Mouse (Mus musculus) left cerebral cortex, postnatal 25 days (tissue): Measurements from ENCODE around the gene Gm5890. TPM values are rescaled to one million over a fixed set of nuclear protein-coding genes. Genes with fewer than 3 reads are reported as not detected.
"Not testable (repeated sequence)": the region's sequence is repeated elsewhere in the genome, so short reads cannot be mapped to it uniquely, and the experiment has no call there.

Source experiments
- DNase-seq, 2 experiments: peaks; one replicate each; pipeline ENCODE4 v3.0.0; 2022; ENCODE audit warnings: low spot score in 2 of 2, mixed read lengths in 1 of 2
- intact Hi-C: fragments of 180-260 bp; cut with DNase I; formaldehyde crosslinking; loops from one replicate; pipeline ENCODE4 v1.15.1; 2025
- total RNA-seq, 2 experiments: library from RNA; stranded (reverse); gene quantifications; 2 replicates each; pipeline ENCODE4 v1.2.3; 2021

The Gm5890 gene
- total RNA-seq = not detected

DNA sequence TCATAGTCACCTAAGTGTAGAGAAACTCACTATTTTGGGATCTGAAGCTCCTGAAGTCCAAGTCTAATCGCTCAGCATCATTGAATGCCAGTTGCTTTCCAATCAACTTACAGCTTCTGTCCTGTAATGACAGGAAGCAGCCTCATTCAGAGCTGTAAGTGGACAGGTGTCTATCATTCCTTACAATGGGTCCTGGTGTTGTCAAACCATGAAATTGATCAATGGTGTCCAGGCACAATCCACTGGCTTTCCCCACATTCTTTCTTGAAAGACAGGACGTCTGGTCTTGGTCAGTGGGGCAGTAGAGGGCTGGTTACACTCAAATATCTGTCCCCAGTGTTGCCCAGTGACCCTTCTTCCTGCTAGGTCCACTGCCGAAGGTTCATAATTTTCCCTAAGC lies at the start of gene Gm5890:
Gene Gm5890 (minus strand): TSS at position 101 of the 400 bp plus-strand sequence.
- intact Hi-C loops, DNase-seq: not testable (repeated sequence)

DNA sequence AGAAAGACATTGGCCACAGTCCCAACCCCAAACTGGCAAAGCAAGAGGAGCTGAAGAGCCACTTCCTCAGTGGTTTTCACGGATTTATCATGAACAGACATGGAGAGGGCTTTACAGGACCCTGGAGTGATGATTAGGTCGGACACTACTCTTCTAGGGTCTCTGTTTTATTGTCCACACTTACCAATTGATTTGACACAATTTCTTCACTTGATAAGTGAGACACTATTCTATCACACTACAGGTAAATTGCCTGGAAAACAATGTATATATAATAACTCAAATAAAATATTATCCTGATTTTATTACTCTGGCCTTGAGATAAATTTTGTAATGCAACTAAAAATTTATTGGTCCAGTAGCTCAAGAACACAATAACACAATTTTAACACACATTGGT lies 28.9 kb downstream of the Gm5890 start, which contains the start of gene Gm4498:
Gene Gm4498 (minus strand): TSS at position 101 of the 400 bp plus-strand sequence.
- intact Hi-C loops = not testable (repeated sequence)

More for the DNA sequence above, 28.9 kb downstream of the Gm5890 start, which contains the start of gene Gm4498:
- not testable (repeated sequence) for DNase-seq

Other genes starting within 250 kb of the Gm5890 start
- not detected for gene Vmn1r91, start 163.2 kb downstream of the Gm5890 start, total RNA-seq
- gene Gm16442, start 140.3 kb downstream of the Gm5890 start, total RNA-seq = not detected
- gene Vmn1r93, start 123.7 kb downstream of the Gm5890 start, total RNA-seq = not detected
- not detected for gene Vmn1r94, start 94.5 kb downstream of the Gm5890 start, total RNA-seq
- not detected for gene Vmn1r95, start 69.1 kb downstream of the Gm5890 start, total RNA-seq
- gene Gm6164, start 57.2 kb downstream of the Gm5890 start, total RNA-seq = not detected
- not detected for gene Gm4498, start 29.0 kb downstream of the Gm5890 start, total RNA-seq
- gene Gm4133, start 71.2 kb upstream of the Gm5890 start, total RNA-seq = not detected
- gene Gm5728, start 112.6 kb upstream of the Gm5890 start, total RNA-seq = not detected
- gene Vmn1r100, start 155.1 kb upstream of the Gm5890 start, total RNA-seq = not detected
- not detected for gene Vmn1r101, start 179.8 kb upstream of the Gm5890 start, total RNA-seq
- gene Gm10670, start 212.1 kb upstream of the Gm5890 start, total RNA-seq = not detected
- gene Vmn1r103, start 247.7 kb upstream of the Gm5890 start, total RNA-seq = not detected